8 mouse cellular contexts compared by ENCODE assay signal in the genomic region with DNA sequence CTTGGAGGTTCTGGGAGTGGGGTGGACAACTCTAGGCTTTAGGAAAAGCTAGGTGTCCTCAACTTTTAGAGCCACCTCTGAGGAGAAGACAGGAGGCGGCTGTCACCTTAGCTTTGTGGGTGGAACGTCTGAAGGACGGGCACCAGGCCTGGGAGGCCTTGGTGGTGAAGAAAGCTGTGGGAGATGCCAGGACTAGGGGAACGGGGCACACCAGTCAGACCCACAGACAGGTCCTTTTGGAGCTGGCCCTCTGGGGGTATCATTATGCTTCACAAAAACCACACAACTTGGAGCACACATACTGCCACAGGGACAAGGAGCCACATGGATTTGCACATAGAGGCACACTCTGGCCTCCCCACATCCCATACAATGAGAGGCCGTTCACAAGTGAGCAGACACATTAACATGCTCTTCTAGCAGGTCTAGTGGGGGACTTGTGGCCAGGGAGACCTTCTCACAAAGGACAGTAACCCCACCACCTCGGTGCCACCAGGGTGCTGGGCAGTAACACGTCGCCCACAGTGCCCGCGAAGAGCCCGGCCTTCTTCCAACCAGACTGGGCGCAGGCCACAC. TPM values are rescaled to one million over a fixed set of nuclear protein-coding genes. Genes with fewer than 3 reads are reported as not detected.
DNase-seq lines count a peak whose midpoint lies in the region; ATAC-seq and TF ChIP-seq lines count a peak whose summit lies in the region.

No protein-coding gene starts in this region.

- intact Hi-C loops in gastrocnemius, postnatal 14 days (cut with DNase I; ENCODE audit: low total_unique reads), result no loop called here

- no peak for DNase-seq in kidney, adult 2 months
- no peak for DNase-seq in kidney, adult 8-10 months
- no peak for DNase-seq in embryonic facial prominence, embryonic 10.5 days (ENCODE audit: low spot score)
- DNase-seq in hindbrain, embryonic 14.5 days (ENCODE audit: low spot score), result no peak
- no peak for DNase-seq in gastrocnemius, postnatal 14 days
- DNase-seq in T-cell, adult 2 months (ENCODE audit: low spot score), result no peak
- DNase-seq in lung, postnatal 36 days, result no peak

- TF ChIP-seq POLR2A in kidney, adult 2 months (IDR thresholded peaks at IDR 0.05; ENCODE audit: low read depth, low read length), result no peak

- peak overlapping the region; percentile 75 for H3K9ac ChIP-seq in hindbrain, embryonic 14.5 days
- peak overlapping the region; percentile 90 for H3K9ac ChIP-seq in midbrain, embryonic 16.5 days (ENCODE audit: low read depth, low read length)

- H3K9me3 ChIP-seq in embryonic facial prominence, embryonic 10.5 days, result no peaks in the 10 kb centered on the region
- no peaks in the 10 kb centered on the region for H3K9me3 ChIP-seq in hindbrain, embryonic 14.5 days (ENCODE audit: control insufficient read depth, low read length)
- no peaks in the 10 kb centered on the region for H3K9me3 ChIP-seq in midbrain, embryonic 16.5 days (replicated peaks; ENCODE audit: control insufficient read depth, low read length, poor library complexity, severe bottlenecking)

- WGBS in kidney, adult 2 months, result 22% methylated on average over 12 of the region's 12 CpGs
- WGBS in embryonic facial prominence, embryonic 10.5 days, result 18% methylated on average over 12 of the region's 12 CpGs
- WGBS in hindbrain, embryonic 14.5 days, result 17% methylated on average over 12 of the region's 12 CpGs
- WGBS in midbrain, embryonic 16.5 days, result 14% methylated on average over 12 of the region's 12 CpGs

- no peak for TF ChIP-seq CTCF in kidney, adult 2 months (conservative IDR thresholded peaks at IDR 0.05; ENCODE audit: insufficient read depth, insufficient read length, low read depth, low read length)

- H3K27ac ChIP-seq in kidney, adult 2 months (ENCODE audit: insufficient read depth, low read depth, low read length), result peak overlapping the region; percentile 67
- peak overlapping the region; percentile 97 for H3K27ac ChIP-seq in embryonic facial prominence, embryonic 10.5 days (replicated peaks)
- H3K27ac ChIP-seq in hindbrain, embryonic 14.5 days, result peak overlapping the region; percentile 97
- peak overlapping the region; percentile 100 for H3K27ac ChIP-seq in midbrain, embryonic 16.5 days (ENCODE audit: low read length)

- no peak for ATAC-seq in hindbrain, embryonic 14.5 days (ENCODE audit: low FRiP score)
- ATAC-seq in midbrain, embryonic 16.5 days, result peak; percentile 8; the same call in 1 of the 2 replicates

- H3K4me2 ChIP-seq in hindbrain, embryonic 14.5 days (replicated peaks), result peak overlapping the region; percentile 95
- peak overlapping the region; percentile 97 for H3K4me2 ChIP-seq in midbrain, embryonic 16.5 days (ENCODE audit: low read length)

- peaks cover 10% of the 10 kb centered on the region for H3K4me1 ChIP-seq in kidney, adult 2 months (ENCODE audit: control insufficient read depth, insufficient read depth, low read length)
- peaks cover 81% of the 10 kb centered on the region for H3K4me1 ChIP-seq in embryonic facial prominence, embryonic 10.5 days
- H3K4me1 ChIP-seq in hindbrain, embryonic 14.5 days (replicated peaks; ENCODE audit: control insufficient read depth, insufficient read depth, low read length), result peaks cover 64% of the 10 kb centered on the region
- H3K4me1 ChIP-seq in midbrain, embryonic 16.5 days (ENCODE audit: control insufficient read depth, insufficient read depth, low read length), result peaks cover 57% of the 10 kb centered on the region

- no peaks in the 10 kb centered on the region for H3K36me3 ChIP-seq in kidney, adult 2 months (ENCODE audit: control insufficient read depth, insufficient read depth, low read length)
- no peaks in the 10 kb centered on the region for H3K36me3 ChIP-seq in embryonic facial prominence, embryonic 10.5 days (replicated peaks)
- H3K36me3 ChIP-seq in hindbrain, embryonic 14.5 days (replicated peaks; ENCODE audit: control insufficient read depth, insufficient read depth), result no peaks in the 10 kb centered on the region
- no peaks in the 10 kb centered on the region for H3K36me3 ChIP-seq in midbrain, embryonic 16.5 days (ENCODE audit: control insufficient read depth, insufficient read depth, low read length)

- peak overlapping the region; percentile 66 for H3K4me3 ChIP-seq in kidney, adult 2 months (ENCODE audit: insufficient read depth, low read depth, low read length)
- peak overlapping the region; percentile 75 for H3K4me3 ChIP-seq in embryonic facial prominence, embryonic 10.5 days
- H3K4me3 ChIP-seq in hindbrain, embryonic 14.5 days (replicated peaks; ENCODE audit: low read length), result peak overlapping the region; percentile 52
- H3K4me3 ChIP-seq in midbrain, embryonic 16.5 days (ENCODE audit: low read depth, low read length), result peak overlapping the region; percentile 62

- no peaks in the 10 kb centered on the region for H3K27me3 ChIP-seq in kidney, adult 2 months (replicated peaks; ENCODE audit: control insufficient read depth, insufficient read depth, low read length)
- H3K27me3 ChIP-seq in embryonic facial prominence, embryonic 10.5 days (replicated peaks; ENCODE audit: low read depth, poor library complexity, severe bottlenecking), result peaks cover 57% of the 10 kb centered on the region
- no peaks in the 10 kb centered on the region for H3K27me3 ChIP-seq in hindbrain, embryonic 14.5 days (ENCODE audit: control insufficient read depth, insufficient read depth, low read length)
- no peaks in the 10 kb centered on the region for H3K27me3 ChIP-seq in midbrain, embryonic 16.5 days (ENCODE audit: control insufficient read depth, insufficient read depth, low read depth, low read length)

RNA-seq across cellular contexts. Expression of gene Chpf2, which starts 17.6 kb away (rescaled TPM):
- 20.2 and 27.5 TPM in 2 replicates for polyA plus RNA-seq in kidney, adult 2 months (2012; rRNA removed)
- 14.8 and 19.6 TPM in 2 replicates for polyA plus RNA-seq in embryonic facial prominence, embryonic 10.5 days (2016; fragmentation: Nextera tagmentation; extraction: Ambion mirVana)
- polyA plus RNA-seq in hindbrain, embryonic 14.5 days (2014; fragmentation: Nextera tagmentation; extraction: Ambion mirVana), result 14.0 and 14.4 TPM in 2 replicates
- polyA plus RNA-seq in midbrain, embryonic 16.5 days (2015; fragmentation: Nextera tagmentation; extraction: Ambion mirVana), result 16.6 and 23.3 TPM in 2 replicates
- 10 to 100 TPM; 15.8 to 17.9 TPM for total RNA-seq in gastrocnemius, postnatal 14 days (2021)

RNA-seq across cellular contexts. Expression of gene Smarcd3, which starts 20.0 kb away (rescaled TPM):
- 12.4 and 15.9 TPM in 2 replicates for polyA plus RNA-seq in kidney, adult 2 months (2012; rRNA removed)
- 22.2 and 24.8 TPM in 2 replicates for polyA plus RNA-seq in embryonic facial prominence, embryonic 10.5 days (2016; fragmentation: Nextera tagmentation; extraction: Ambion mirVana)
- 149 and 171 TPM in 2 replicates for polyA plus RNA-seq in hindbrain, embryonic 14.5 days (2014; fragmentation: Nextera tagmentation; extraction: Ambion mirVana)
- 173 and 192 TPM in 2 replicates for polyA plus RNA-seq in midbrain, embryonic 16.5 days (2015; fragmentation: Nextera tagmentation; extraction: Ambion mirVana)
- 100 to 1,000 TPM in 1 of 2 experiments, 10 to 100 TPM in 1; 95.1 to 113 TPM for total RNA-seq in gastrocnemius, postnatal 14 days (2021)

RNA-seq across cellular contexts. Expression of gene Abcf2, which starts 26.9 kb away (rescaled TPM):
- polyA plus RNA-seq in kidney, adult 2 months (2012; rRNA removed), result 40.2 and 47.6 TPM in 2 replicates
- polyA plus RNA-seq in embryonic facial prominence, embryonic 10.5 days (2016; fragmentation: Nextera tagmentation; extraction: Ambion mirVana), result 181 and 183 TPM in 2 replicates
- 72.3 and 87.2 TPM in 2 replicates for polyA plus RNA-seq in hindbrain, embryonic 14.5 days (2014; fragmentation: Nextera tagmentation; extraction: Ambion mirVana)
- polyA plus RNA-seq in midbrain, embryonic 16.5 days (2015; fragmentation: Nextera tagmentation; extraction: Ambion mirVana), result 78.0 and 85.0 TPM in 2 replicates
- total RNA-seq in gastrocnemius, postnatal 14 days (2021), result 10 to 100 TPM; 78.5 to 84.4 TPM

RNA-seq across cellular contexts. Expression of gene 4931409K22Rik, which starts 47.6 kb away (rescaled TPM):
- 0.10 and 0.14 TPM in 2 replicates for polyA plus RNA-seq in kidney, adult 2 months (2012; rRNA removed)
- 0.07 and 0.08 TPM in 2 replicates for polyA plus RNA-seq in embryonic facial prominence, embryonic 10.5 days (2016; fragmentation: Nextera tagmentation; extraction: Ambion mirVana)
- polyA plus RNA-seq in hindbrain, embryonic 14.5 days (2014; fragmentation: Nextera tagmentation; extraction: Ambion mirVana), result 0.10 and 0.19 TPM in 2 replicates
- polyA plus RNA-seq in midbrain, embryonic 16.5 days (2015; fragmentation: Nextera tagmentation; extraction: Ambion mirVana), result 0.08 TPM in 1 of 2 replicates, not detected in the other
- total RNA-seq in gastrocnemius, postnatal 14 days (2021), result not detected
